In genomic region chr13:28839084-28839483, GRCm38 (mm10) we compare ENCODE assay signal across 10 mouse cellular contexts.
DNase-seq lines count a peak whose midpoint lies in the region; ATAC-seq lines count a peak whose summit lies in the region.
"Had no signal": no experiment of that assay in that cellular context is flagged by ENCODE, and none has a peak within 500 bp of the region (broad histone marks: within the 10 kb centered on the region; RNA-seq: fewer than 3 reads in every experiment).

No protein-coding gene starts in this region.

- H3K9me3 ChIP-seq in lung, embryonic 15.5 days: no peaks in the 10 kb centered on the region
- no peaks in the 10 kb centered on the region for H3K9me3 ChIP-seq in hindbrain, embryonic 14.5 days (ENCODE audit: control insufficient read depth, low read length)
- no peaks in the 10 kb centered on the region for H3K9me3 ChIP-seq in neural tube, embryonic 15.5 days (replicated peaks)

- peaks cover 19% of the 10 kb centered on the region for H3K4me1 ChIP-seq in lung, embryonic 15.5 days
- H3K4me1 ChIP-seq in hindbrain, embryonic 14.5 days (replicated peaks; ENCODE audit: control insufficient read depth, insufficient read depth, low read length): 0 out of 2 replicates have a peak, but pooled peaks cover 16% of the 10 kb centered on the region
- peaks cover 17% of the 10 kb centered on the region for H3K4me1 ChIP-seq in neural tube, embryonic 15.5 days

- no peaks in the 10 kb centered on the region for H3K27me3 ChIP-seq in lung, embryonic 15.5 days
- no peaks in the 10 kb centered on the region for H3K27me3 ChIP-seq in hindbrain, embryonic 14.5 days (ENCODE audit: control insufficient read depth, insufficient read depth, low read length)
- no peaks in the 10 kb centered on the region for H3K27me3 ChIP-seq in neural tube, embryonic 15.5 days (replicated peaks)

- no peak for ATAC-seq in lung, embryonic 15.5 days (ENCODE audit: borderline replicate concordance, extremely low read depth, low FRiP score, low TSS enrichment)
- ATAC-seq in hindbrain, embryonic 14.5 days (ENCODE audit: low FRiP score): no peak
- ATAC-seq in neural tube, embryonic 15.5 days (ENCODE audit: low FRiP score): no peak
- no peak for ATAC-seq in frontal cortex, adult (ENCODE audit: low TSS enrichment)
- no peak for ATAC-seq in erythroid progenitor cell, adult 5-6 weeks (replicated peaks; ENCODE audit: low FRiP score, poor library complexity, severe bottlenecking)
- ATAC-seq: intestine, postnatal 0 days had no signal

- H3K4me2 ChIP-seq in lung, embryonic 15.5 days: no peak overlapping the region
- 0 out of 2 replicates have a peak overlapping the region, but pooled peaks have one; percentile 6 for H3K4me2 ChIP-seq in hindbrain, embryonic 14.5 days (replicated peaks)
- peak overlapping the region; percentile 6 for H3K4me2 ChIP-seq in neural tube, embryonic 15.5 days
- H3K4me2 ChIP-seq: midbrain, embryonic 11.5 days had no signal

- 20% methylated on average over 6 of the region's 6 CpGs for WGBS in lung, embryonic 15.5 days
- WGBS in hindbrain, embryonic 14.5 days: 33% methylated on average over 6 of the region's 6 CpGs
- 13% methylated on average over 6 of the region's 6 CpGs for WGBS in neural tube, embryonic 15.5 days

- H3K9ac ChIP-seq in lung, embryonic 15.5 days: no peak overlapping the region; the same call in 1 of the 2 replicates
- H3K9ac ChIP-seq in hindbrain, embryonic 14.5 days: no peak overlapping the region
- H3K9ac ChIP-seq in neural tube, embryonic 15.5 days (replicated peaks): no peak overlapping the region

- DNase-seq in embryo, embryonic 10 days (ENCODE audit: low spot score): peak; percentile 34
- no peak for DNase-seq in embryo, embryonic 9.5 days (ENCODE audit: extremely low spot score)
- DNase-seq in lung, postnatal 4 days: no peak
- DNase-seq in hindbrain, embryonic 14.5 days (ENCODE audit: low spot score): no peak

- H3K4me3 ChIP-seq in lung, embryonic 15.5 days: no peak overlapping the region
- H3K4me3 ChIP-seq in hindbrain, embryonic 14.5 days (replicated peaks; ENCODE audit: low read length): no peak overlapping the region
- H3K4me3 ChIP-seq in neural tube, embryonic 15.5 days (replicated peaks): no peak overlapping the region

- H3K27ac ChIP-seq in lung, embryonic 15.5 days: 0 out of 2 replicates have a peak overlapping the region, but pooled peaks have one; percentile 25
- H3K27ac ChIP-seq in hindbrain, embryonic 14.5 days: peak overlapping the region; percentile 39
- H3K27ac ChIP-seq in neural tube, embryonic 15.5 days (replicated peaks): peak overlapping the region; percentile 34; the same call in 1 of the 2 replicates

- H3K36me3 ChIP-seq in lung, embryonic 15.5 days: no peaks in the 10 kb centered on the region
- H3K36me3 ChIP-seq in hindbrain, embryonic 14.5 days (replicated peaks; ENCODE audit: control insufficient read depth, insufficient read depth): no peaks in the 10 kb centered on the region
- H3K36me3 ChIP-seq in neural tube, embryonic 15.5 days: no peaks in the 10 kb centered on the region
